Mouse (Mus musculus) erythroblast, embryonic 14.5 days (primary cell): ENCODE measurements around the gene Nenf. TPM values are rescaled to one million over a fixed set of nuclear protein-coding genes. Genes with fewer than 3 reads are reported as not detected.

Source experiments
- H3K27me3 ChIP-seq: 2 replicates; pipeline ENCODE4 v1.6.1; 2012; ENCODE audit warnings: inconsistent platforms; ENCODE audit not compliant: control insufficient read depth
- H3K36me3 ChIP-seq: 2 replicates; pipeline ENCODE4 v1.6.1; 2012; ENCODE audit warnings: mild to moderate bottlenecking, inconsistent platforms; ENCODE audit not compliant: control insufficient read depth
- H3K4me1 ChIP-seq: 2 replicates; pipeline ENCODE4 v1.6.1; 2012; ENCODE audit warnings: inconsistent platforms; ENCODE audit not compliant: control insufficient read depth
- H3K4me3 ChIP-seq: replicated peaks from 2 replicates; pipeline ENCODE3; 2012; ENCODE audit warnings: moderate library complexity, mild to moderate bottlenecking, inconsistent platforms
- H3K9me3 ChIP-seq: 2 replicates; pipeline ENCODE4 v1.6.1; 2012; ENCODE audit warnings: low read length, inconsistent platforms, mixed read lengths; ENCODE audit not compliant: control insufficient read depth
- GATA1 ChIP-seq: IDR thresholded peaks from 2 replicates; pipeline ENCODE4 v1.6.1; 2012; ENCODE audit warnings: low read length, inconsistent platforms, mixed read lengths
- TAL1 ChIP-seq: IDR thresholded peaks from 3 replicates; pipeline ENCODE4 v1.6.1; 2012; ENCODE audit warnings: low read length, inconsistent platforms, mixed read lengths
- polyA plus RNA-seq: library from polyadenylated mRNA; stranded (reverse); fragments of >175 nt; gene quantifications from 2 replicates; pipeline ENCODE4 v1.2.3, GENCODE M21; 2012

Nenf gene
- polyA plus RNA-seq, 1 experiment, result 6.9 TPM

GRCm38 (mm10) chr1:191263471-191263870 lies 54.5 kb downstream of the Nenf start:
- Histone ChIP-seq H3K9me3 (no peaks in the 10 kb centered on the region), H3K27me3 (peaks cover 16% of the 10 kb centered on the region), H3K4me3 (no peak overlapping the region), H3K36me3 (no peaks in the 10 kb centered on the region), H3K4me1 (no peaks in the 10 kb centered on the region)
- no peak for TF ChIP-seq TAL1
- TF ChIP-seq GATA1, result no peak

GRCm38 (mm10) chr1:191261861-191262260 lies 56.1 kb downstream of the Nenf start:
- H3K9me3 ChIP-seq, result no peaks in the 10 kb centered on the region
- no peak for TF ChIP-seq TAL1
- TF ChIP-seq GATA1, result no peak
- H3K4me3 ChIP-seq, result no peak overlapping the region
- no peaks in the 10 kb centered on the region for H3K36me3 ChIP-seq
- no peaks in the 10 kb centered on the region for H3K4me1 ChIP-seq
- H3K27me3 ChIP-seq, result peaks cover 16% of the 10 kb centered on the region

- H3K36me3 ChIP-seq, result no peaks in the 10 kb centered on the region
- peaks cover 16% of the 10 kb centered on the region for H3K27me3 ChIP-seq
- no peaks in the 10 kb centered on the region for H3K9me3 ChIP-seq
- H3K4me3 ChIP-seq, result no peak overlapping the region
- TF ChIP-seq GATA1 (no peak), TAL1 (no peak)
- H3K4me1 ChIP-seq, result no peaks in the 10 kb centered on the region
These were observed 58.3 kb downstream of the Nenf start for GRCm38 (mm10) chr1:191259661-191260060.

- H3K9me3 ChIP-seq, result no peaks in the 10 kb centered on the region
- TF ChIP-seq TAL1 (no peak), GATA1 (no peak)
- H3K4me3 ChIP-seq, result no peak overlapping the region
- peaks cover 16% of the 10 kb centered on the region for H3K27me3 ChIP-seq
- no peaks in the 10 kb centered on the region for H3K36me3 ChIP-seq
- H3K4me1 ChIP-seq, result no peaks in the 10 kb centered on the region
These were observed 58.9 kb downstream of the Nenf start for GRCm38 (mm10) chr1:191259121-191259520.

GRCm38 (mm10) chr1:191258521-191258920 lies 59.5 kb downstream of the Nenf start:
- peaks cover 16% of the 10 kb centered on the region for H3K27me3 ChIP-seq

GRCm38 (mm10) chr1:191257981-191258380 lies 60.0 kb downstream of the Nenf start:
- no peaks in the 10 kb centered on the region for H3K36me3 ChIP-seq
- no peaks in the 10 kb centered on the region for H3K4me1 ChIP-seq
- no peak overlapping the region for H3K4me3 ChIP-seq
- H3K9me3 ChIP-seq, result no peaks in the 10 kb centered on the region
- TF ChIP-seq TAL1, result no peak
- TF ChIP-seq GATA1, result no peak
- H3K27me3 ChIP-seq, result peaks cover 16% of the 10 kb centered on the region

More at GRCm38 (mm10) chr1:191258521-191258920, 59.5 kb downstream of the Nenf start:
- H3K36me3 ChIP-seq, result no peaks in the 10 kb centered on the region
- H3K4me3 ChIP-seq, result no peak overlapping the region
- TF ChIP-seq TAL1, result no peak
- TF ChIP-seq GATA1, result no peak
- no peaks in the 10 kb centered on the region for H3K4me1 ChIP-seq
- H3K9me3 ChIP-seq, result no peaks in the 10 kb centered on the region

- Histone ChIP-seq H3K4me1 (no peaks in the 10 kb centered on the region), H3K4me3 (no peak overlapping the region), H3K9me3 (no peaks in the 10 kb centered on the region), H3K36me3 (no peaks in the 10 kb centered on the region), H3K27me3 (peaks cover 16% of the 10 kb centered on the region)
- TF ChIP-seq TAL1, result no peak
- no peak for TF ChIP-seq GATA1
These were observed 60.6 kb downstream of the Nenf start for GRCm38 (mm10) chr1:191257351-191257771.

Other genes with a start within 250 kb of the Nenf start
- 0.14 TPM in 1 of 2 replicates, not detected in the other for gene Batf3, start 220.3 kb downstream of the Nenf start, polyA plus RNA-seq
- not detected in 2 replicates for gene Fam71a, start 153.4 kb downstream of the Nenf start, polyA plus RNA-seq
- 0.16 and 0.27 TPM in 2 replicates for gene Atf3, start 100.2 kb downstream of the Nenf start, polyA plus RNA-seq
- 0.50 and 0.92 TPM in 2 replicates for gene Tmem206, start 7.7 kb upstream of the Nenf start, polyA plus RNA-seq
- 5.6 and 5.9 TPM in 2 replicates for gene Ppp2r5a, start 85.1 kb upstream of the Nenf start, polyA plus RNA-seq